Mouse (Mus musculus) left cerebral cortex, adult 2 months (tissue): Measurements from ENCODE around the gene Gipc2. TPM values are rescaled to one million over a fixed set of nuclear protein-coding genes. Genes with fewer than 3 reads are reported as not detected.

Source experiments
- DNase-seq, 2 experiments: peaks; one replicate each; pipeline ENCODE4 v3.0.0; 2021 to 2022; ENCODE audit warnings: low spot score in 2 of 2, mixed read lengths in 1 of 2; ENCODE audit errors: extremely low spot score in 1 of 2
- H3K27ac ChIP-seq: fragments of 200-600 bp; 2 replicates; pipeline ENCODE4 v1.8.1; 2022
- H3K4me3 ChIP-seq: fragments of 200-600 bp; 2 replicates; pipeline ENCODE4 v1.8.1; 2022
- CTCF ChIP-seq: fragments of 200-600 bp; IDR thresholded peaks from 2 replicates; pipeline ENCODE4 v1.8.1; 2022; ENCODE audit warnings: antibody characterized with exemption, mild to moderate bottlenecking, moderate library complexity
- intact Hi-C: fragments of 180-260 bp; cut with DNase I; formaldehyde crosslinking; loops from one replicate; pipeline ENCODE4 v1.15.1; 2025
- total RNA-seq, 2 experiments: library from RNA; stranded (reverse); gene quantifications; 2 replicates each; pipeline ENCODE4 v1.2.3; 2021

Gipc2 gene
- total RNA-seq, 2 experiments from 2014 or later = 2.8 to 3.2 TPM

GRCm38 (mm10) chr3:152122101-152122500, 43.9 kb downstream of the Gipc2 start:
- no peak for TF ChIP-seq CTCF
- H3K27ac ChIP-seq = no peak overlapping the region
- no peak overlapping the region for H3K4me3 ChIP-seq
- intact Hi-C loops = no loop called here
- no peak for DNase-seq

GRCm38 (mm10) chr3:152121169-152122009, 44.6 kb downstream of the Gipc2 start:
- DNase-seq = no peak
- TF ChIP-seq CTCF = no peak
- intact Hi-C loops = no loop called here

GRCm38 (mm10) chr3:152119987-152120386, 46.0 kb downstream of the Gipc2 start:
- no peak for TF ChIP-seq CTCF
- no peak overlapping the region for H3K4me3 ChIP-seq
- DNase-seq = no peak
- intact Hi-C loops = no loop called here
- H3K27ac ChIP-seq = no peak overlapping the region

More at GRCm38 (mm10) chr3:152121169-152122009, 44.6 kb downstream of the Gipc2 start:
- no peak overlapping the region for H3K4me3 ChIP-seq
- H3K27ac ChIP-seq = no peak overlapping the region

GRCm38 (mm10) chr3:152117941-152118340, 48.1 kb downstream of the Gipc2 start:
- no peak for TF ChIP-seq CTCF
- intact Hi-C loops = no loop called here
- DNase-seq = no peak
- H3K4me3 ChIP-seq = no peak overlapping the region
- no peak overlapping the region for H3K27ac ChIP-seq

- no peak overlapping the region for H3K4me3 ChIP-seq
- no peak overlapping the region for H3K27ac ChIP-seq
- DNase-seq = no peak
- TF ChIP-seq CTCF = no peak
- intact Hi-C loops = no loop called here
These were observed 49.9 kb downstream of the Gipc2 start for GRCm38 (mm10) chr3:152116140-152116539.

- Histone ChIP-seq H3K4me3 (no peak overlapping the region), H3K27ac (no peak overlapping the region)
- intact Hi-C loops = loop anchor here (5.0 kb wide), 2 partner anchors 48 to 118 kb away; no protein-coding TSS in a partner anchor
- no peak for TF ChIP-seq CTCF
- DNase-seq = no peak
These were observed 51.2 kb downstream of the Gipc2 start for GRCm38 (mm10) chr3:152114786-152115185.

GRCm38 (mm10) chr3:152114222-152114621, 51.8 kb downstream of the Gipc2 start:
- no peak overlapping the region for H3K4me3 ChIP-seq
- no peak overlapping the region for H3K27ac ChIP-seq
- intact Hi-C loops = loop anchor here (5.0 kb wide), 2 partner anchors 48 to 118 kb away; no protein-coding TSS in a partner anchor
- no peak for TF ChIP-seq CTCF
- DNase-seq = no peak

GRCm38 (mm10) chr3:152113496-152113895, 52.5 kb downstream of the Gipc2 start:
- Histone ChIP-seq H3K27ac (no peak overlapping the region), H3K4me3 (no peak overlapping the region)
- TF ChIP-seq CTCF = no peak
- intact Hi-C loops = loop anchor here (5.0 kb wide), 2 partner anchors 49 to 119 kb away; no protein-coding TSS in a partner anchor
- no peak for DNase-seq

GRCm38 (mm10) chr3:152112664-152113063, 53.4 kb downstream of the Gipc2 start:
- no peak for TF ChIP-seq CTCF
- no peak overlapping the region for H3K4me3 ChIP-seq
- no peak overlapping the region for H3K27ac ChIP-seq
- DNase-seq = no peak
- intact Hi-C loops = loop anchor here (5.0 kb wide), 2 partner anchors 50 to 120 kb away; no protein-coding TSS in a partner anchor

- intact Hi-C loops = loop anchor here (1.0 to 5.0 kb wide), 3 partner anchors 51 to 121 kb away; partner anchors contain the start of genes Dnajb4 and Fubp1
- no peak for DNase-seq
- H3K4me3 ChIP-seq = no peak overlapping the region
- no peak for TF ChIP-seq CTCF
- H3K27ac ChIP-seq = peak overlapping the region; percentile 54
These were observed 54.5 kb downstream of the Gipc2 start for GRCm38 (mm10) chr3:152111482-152111881.

- peak; percentile 83 for TF ChIP-seq CTCF
- peak; percentile 79 to 81 for DNase-seq
- peak overlapping the region; percentile 54 for H3K27ac ChIP-seq
- intact Hi-C loops = loop anchor here (1.0 to 5.0 kb wide), 3 partner anchors 51 to 121 kb away; partner anchors contain the start of genes Dnajb4 and Fubp1
- peak overlapping the region; percentile 20 for H3K4me3 ChIP-seq
These were observed 54.9 kb downstream of the Gipc2 start for GRCm38 (mm10) chr3:152111081-152111480.

- DNase-seq = no peak
- intact Hi-C loops = no loop called here
These were observed 56.8 kb downstream of the Gipc2 start for GRCm38 (mm10) chr3:152109260-152109587.

More at GRCm38 (mm10) chr3:152109260-152109587, 56.8 kb downstream of the Gipc2 start:
- H3K4me3 ChIP-seq = no peak overlapping the region
- no peak for TF ChIP-seq CTCF
- H3K27ac ChIP-seq = no peak overlapping the region
